Mouse (Mus musculus) stomach, postnatal 0 days (tissue): ENCODE measurements around the gene Ubqln4. TPM values are rescaled to one million over a fixed set of nuclear protein-coding genes. Genes with fewer than 3 reads are reported as not detected.
"Not testable (repeated sequence)": the region's sequence is repeated elsewhere in the genome, so short reads cannot be mapped to it uniquely, and the experiment has no call there.

Experiments
- ATAC-seq: fragments of 200-750 bp; cut with Nextera tagmentation; 2 replicates; pipeline ENCODE4 v1.8.0; 2017; ENCODE audit not compliant: low FRiP score, low TSS enrichment
- DNase-seq: peaks from one replicate; pipeline ENCODE4 v3.0.0-alpha.2; 2016; ENCODE audit warnings: low spot score
- H3K27ac ChIP-seq: fragments of 300-500 bp; sonication (generic); replicated peaks from 2 replicates; pipeline ENCODE4 v1.5.1; 2014; ENCODE audit warnings: mild to moderate bottlenecking, control low read depth
- H3K27me3 ChIP-seq: fragments of 300-500 bp; sonication (generic); 2 replicates; pipeline ENCODE4 v1.6.1; 2014; ENCODE audit warnings: low read length; ENCODE audit not compliant: control insufficient read depth, insufficient read depth
- H3K36me3 ChIP-seq: fragments of 300-500 bp; sonication (generic); 2 replicates; pipeline ENCODE4 v1.6.1; 2014; ENCODE audit warnings: low read length, mixed read lengths; ENCODE audit not compliant: control insufficient read depth, insufficient read depth
- H3K4me1 ChIP-seq: fragments of 300-500 bp; sonication (generic); replicated peaks from 2 replicates; pipeline ENCODE4 v1.6.1; 2014; ENCODE audit warnings: antibody characterized with exemption; ENCODE audit not compliant: control insufficient read depth, insufficient read depth
- H3K4me2 ChIP-seq: fragments of 300-500 bp; sonication (generic); replicated peaks from 2 replicates; pipeline ENCODE4 v1.6.1; 2014; ENCODE audit warnings: low read depth, mild to moderate bottlenecking, control low read depth, moderate library complexity
- H3K4me3 ChIP-seq: fragments of 300-500 bp; sonication (generic); 2 replicates; pipeline ENCODE4 v1.5.1; 2014; ENCODE audit warnings: low read depth, low read length, control low read depth
- H3K9ac ChIP-seq: fragments of 300-500 bp; sonication (generic); 2 replicates; pipeline ENCODE4 v1.6.1; 2014; ENCODE audit warnings: mild to moderate bottlenecking, low read length, control low read depth, mixed read lengths
- H3K9me3 ChIP-seq: fragments of 300-500 bp; sonication (generic); 2 replicates; pipeline ENCODE4 v1.6.1; 2016; ENCODE audit warnings: low read length; ENCODE audit not compliant: control insufficient read depth
- CTCF ChIP-seq: IDR thresholded peaks from 2 replicates; pipeline ENCODE4 v1.5.1; 2016; ENCODE audit warnings: antibody characterized with exemption, low read depth, mild to moderate bottlenecking, moderate library complexity
- EP300 ChIP-seq: optimal IDR thresholded peaks from 2 replicates; pipeline ENCODE3; 2016; ENCODE audit warnings: antibody characterized with exemption
- WGBS: fragments of 180-500 bp; shearing (Covaris S2); extraction: QIAGEN DNeasy Blood & Tissue Kit; methylation state at CpG from one replicate; pipeline ENCODE4 v1.1.7; 2014; 5-methylcytosine and 5-hydroxymethylcytosine counted together
- polyA plus RNA-seq: library from polyadenylated mRNA; unstranded; fragments of >200 nt; fragmentation: Nextera tagmentation; extraction: Ambion mirVana; gene quantifications from 2 replicates; pipeline ENCODE4 v1.2.1, GENCODE M21; 2015

Gene Ubqln4
- polyA plus RNA-seq, 1 experiment from 2014 or later: 19.5 TPM

- H3K9ac ChIP-seq: no peak overlapping the region
- WGBS: 71% methylated on average over 2 of the region's 2 CpGs
- no peak overlapping the region for H3K4me3 ChIP-seq
- H3K9me3 ChIP-seq: no peaks in the 10 kb centered on the region
- no peak overlapping the region for H3K4me2 ChIP-seq
- no peak overlapping the region for H3K27ac ChIP-seq
- ATAC-seq (no peak), DNase-seq (no peak)
- TF ChIP-seq EP300 (no peak), CTCF (no peak)
- no peaks in the 10 kb centered on the region for H3K4me1 ChIP-seq
- H3K27me3 ChIP-seq: no peaks in the 10 kb centered on the region
- H3K36me3 ChIP-seq: peaks cover 8% of the 10 kb centered on the region
These were observed 19.3 kb downstream of the Ubqln4 start for GRCm38 (mm10) chr3:88572835-88573234.

GRCm38 (mm10) chr3:88573810-88574209 lies 20.3 kb downstream of the Ubqln4 start:
- H3K4me3 ChIP-seq: no peak overlapping the region
- ATAC-seq (no peak), DNase-seq (no peak)
- H3K27me3 ChIP-seq: no peaks in the 10 kb centered on the region
- no peaks in the 10 kb centered on the region; the same call in 1 of the 2 replicates for H3K36me3 ChIP-seq
- TF ChIP-seq CTCF: no peak
- TF ChIP-seq EP300: no peak
- no peaks in the 10 kb centered on the region for H3K4me1 ChIP-seq
- H3K9me3 ChIP-seq: no peaks in the 10 kb centered on the region
- H3K9ac ChIP-seq: no peak overlapping the region
- H3K4me2 ChIP-seq: no peak overlapping the region
- H3K27ac ChIP-seq: no peak overlapping the region
- 65% methylated on average over 2 of the region's 2 CpGs for WGBS

GRCm38 (mm10) chr3:88575540-88575939 lies 22.0 kb downstream of the Ubqln4 start, which contains the start of gene Ssr2:
Gene Ssr2, plus strand, starts transcription at chr3:88575876.
- Histone ChIP-seq H3K4me2 (no peak within 1 kb of the TSS), H3K9ac (no peak within 1 kb of the TSS), H3K4me3 (no peak within 1 kb of the TSS), H3K27me3 (no peaks in the 10 kb centered on the region), H3K9me3 (no peaks in the 10 kb centered on the region), H3K36me3 (no peaks in the 10 kb centered on the region), H3K27ac (no peak within 1 kb of the TSS), H3K4me1 (no peaks in the 10 kb centered on the region; the same call in 1 of the 2 replicates)
- no peak for TF ChIP-seq CTCF
- TF ChIP-seq EP300: no peak
- ATAC-seq (no peak), DNase-seq (no peak)
- WGBS: 87% methylated on average over 3 of the region's 3 CpGs

GRCm38 (mm10) chr3:88577846-88578245 lies 24.3 kb downstream of the Ubqln4 start:
- 71% methylated on average over 5 of the region's 5 CpGs for WGBS
- H3K27me3 ChIP-seq, H3K36me3 ChIP-seq, H3K27ac ChIP-seq, DNase-seq, H3K9me3 ChIP-seq, H3K4me1 ChIP-seq, H3K9ac ChIP-seq, H3K4me3 ChIP-seq, H3K4me2 ChIP-seq, ATAC-seq: not testable (repeated sequence)

- no peak for ATAC-seq
- H3K36me3 ChIP-seq: peaks cover 5% of the 10 kb centered on the region; the same call in 1 of the 2 replicates
- no peaks in the 10 kb centered on the region for H3K9me3 ChIP-seq
- TF ChIP-seq EP300: no peak
- TF ChIP-seq CTCF: no peak
- H3K4me1 ChIP-seq: no peaks in the 10 kb centered on the region; the same call in 1 of the 2 replicates
- no peak for DNase-seq
- WGBS: 47% methylated on average over 8 of the region's 8 CpGs
- peak overlapping the region; percentile 70 for H3K4me2 ChIP-seq
- H3K27ac ChIP-seq: no peak overlapping the region
- H3K4me3 ChIP-seq: peak overlapping the region; percentile 88
- no peak overlapping the region for H3K9ac ChIP-seq
- no peaks in the 10 kb centered on the region for H3K27me3 ChIP-seq
These were observed 25.2 kb downstream of the Ubqln4 start for GRCm38 (mm10) chr3:88578498-88579424.
